Mouse (Mus musculus): ENCODE measurements around the gene Cuedc2. TPM values are rescaled to one million over a fixed set of nuclear protein-coding genes. Genes with fewer than 3 reads are reported as not detected.
A peak's percentile ranks its signal among the peaks of the same experiment; 100 is the strongest.

Cuedc2 gene
- polyA plus RNA-seq, 2 experiments from 2014 or later = 40.7 to 52.4 TPM

- ATAC-seq = peak; percentile 12
Observed at GRCm38 (mm10) chr19:46338942-46339286, 412 bp upstream of the Cuedc2 start.

- ATAC-seq = peak; percentile 16
Observed at GRCm38 (mm10) chr19:46337719-46338330, 677 bp downstream of the Cuedc2 start.

- ATAC-seq = no peak
Observed at GRCm38 (mm10) chr19:46333906-46334305, 4.6 kb downstream of the Cuedc2 start.

GRCm38 (mm10) chr19:46332721-46333339 is 5.7 kb downstream of the Cuedc2 start:
- ATAC-seq = no peak

- no peak for ATAC-seq
Observed at GRCm38 (mm10) chr19:46331936-46332335, 6.6 kb downstream of the Cuedc2 start.

GRCm38 (mm10) chr19:46331326-46331725 is 7.2 kb downstream of the Cuedc2 start:
- ATAC-seq = no peak

- ATAC-seq = no peak
Observed at GRCm38 (mm10) chr19:46330696-46331095, 7.8 kb downstream of the Cuedc2 start.

- no peak for ATAC-seq
Observed at GRCm38 (mm10) chr19:46329951-46330350, 8.6 kb downstream of the Cuedc2 start.

GRCm38 (mm10) chr19:46329031-46329641 is 9.4 kb downstream of the Cuedc2 start:
- peak; percentile 16 for ATAC-seq

- peak; percentile 75 for ATAC-seq
Observed at GRCm38 (mm10) chr19:46328081-46329030, 10.1 kb downstream of the Cuedc2 start, which contains the start of gene Fbxl15. TSS of gene Fbxl15 (plus strand) at chr19:46328184.

- ATAC-seq = no peak
Observed at GRCm38 (mm10) chr19:46327531-46328064, 10.9 kb downstream of the Cuedc2 start.

GRCm38 (mm10) chr19:46326756-46327305 is 11.7 kb downstream of the Cuedc2 start, which contains the start of gene Psd:
TSS of gene Psd (minus strand) at chr19:46327156.
- ATAC-seq = no peak

GRCm38 (mm10) chr19:46326019-46326755 is 12.3 kb downstream of the Cuedc2 start:
- ATAC-seq = no peak

- ATAC-seq = no peak
Observed at GRCm38 (mm10) chr19:46324918-46325317, 13.6 kb downstream of the Cuedc2 start.

- no peak for ATAC-seq
Observed at GRCm38 (mm10) chr19:46324366-46324765, 14.1 kb downstream of the Cuedc2 start.

- no peak for ATAC-seq
Observed at GRCm38 (mm10) chr19:46323716-46324115, 14.8 kb downstream of the Cuedc2 start.

- ATAC-seq = no peak
Observed at GRCm38 (mm10) chr19:46322996-46323572, 15.4 kb downstream of the Cuedc2 start.

GRCm38 (mm10) chr19:46322144-46322995 is 16.1 kb downstream of the Cuedc2 start:
- ATAC-seq = no peak

GRCm38 (mm10) chr19:46321101-46321943 is 17.2 kb downstream of the Cuedc2 start:
- peak; percentile 69 for ATAC-seq
